Mouse (Mus musculus): ENCODE data around the gene Ctnna3. TPM values are rescaled to one million over a fixed set of nuclear protein-coding genes. Genes with fewer than 3 reads are reported as not detected.
"Not testable (repeated sequence)": the region's sequence is repeated elsewhere in the genome, so short reads cannot be mapped to it uniquely, and the experiment has no call there.

The Ctnna3 gene
- 0.21 and 0.55 TPM in 2 replicates for polyA plus RNA-seq (2014; fragmentation: Nextera tagmentation; extraction: Ambion mirVana)

GRCm38 (mm10) chr10:63429785-63430305 lies at the start of gene Ctnna3:
TSS of gene Ctnna3 (plus strand) at chr10:63430098.
- Histone ChIP-seq H3K27ac (ENCODE audit: low read depth, low read length) (peak within 1 kb of the TSS; percentile 73), H3K36me3 (ENCODE audit: control insufficient read depth, insufficient read depth, low read length) (no peaks in the 10 kb centered on the region), H3K4me2 (replicated peaks; ENCODE audit: low read depth, low read length) (peak within 1 kb of the TSS; percentile 71), H3K9me3 (ENCODE audit: control insufficient read depth, low read length) (no peaks in the 10 kb centered on the region), H3K27me3 (ENCODE audit: control insufficient read depth, insufficient read depth, low read length) (no peaks in the 10 kb centered on the region), H3K4me3 (ENCODE audit: low read length) (peak within 1 kb of the TSS; percentile 72), H3K4me1 (ENCODE audit: control insufficient read depth, insufficient read depth, low read length) (no peaks in the 10 kb centered on the region), H3K9ac (ENCODE audit: low read depth, low read length) (peak within 1 kb of the TSS; percentile 75)
- ATAC-seq (ENCODE audit: low FRiP score, low TSS enrichment) = peak; percentile 96
- WGBS = under 1% methylated on average over 52 of the region's 55 CpGs

GRCm38 (mm10) chr10:63381498-63382280 lies 48.2 kb upstream of the Ctnna3 start, which contains the start of gene Sirt1:
TSS of gene Sirt1 (minus strand) at chr10:63381704.
- no peak within 1 kb of the TSS for H3K27ac ChIP-seq (ENCODE audit: low read depth, low read length)
- 4% methylated on average over 24 of the region's 24 CpGs for WGBS

GRCm38 (mm10) chr10:63382372-63383279 lies 47.3 kb upstream of the Ctnna3 start, which contains the start of gene Dnajc12:
TSS of gene Dnajc12 (plus strand) at chr10:63382443.
- H3K9me3 ChIP-seq (ENCODE audit: control insufficient read depth, low read length) = no peaks in the 10 kb centered on the region
- peak within 1 kb of the TSS; percentile 72 for H3K9ac ChIP-seq (ENCODE audit: low read depth, low read length)
- ATAC-seq (ENCODE audit: low FRiP score, low TSS enrichment) = peak; percentile 95
- H3K36me3 ChIP-seq (ENCODE audit: control insufficient read depth, insufficient read depth, low read length) = no peaks in the 10 kb centered on the region
- H3K4me2 ChIP-seq (replicated peaks; ENCODE audit: low read depth, low read length) = peak within 1 kb of the TSS; percentile 88
- H3K4me3 ChIP-seq (ENCODE audit: low read length) = peak within 1 kb of the TSS; percentile 61
- no peaks in the 10 kb centered on the region for H3K4me1 ChIP-seq (ENCODE audit: control insufficient read depth, insufficient read depth, low read length)
- no peaks in the 10 kb centered on the region for H3K27me3 ChIP-seq (ENCODE audit: control insufficient read depth, insufficient read depth, low read length)
- WGBS = under 1% methylated on average over 28 of the region's 28 CpGs
- H3K27ac ChIP-seq (ENCODE audit: low read depth, low read length) = no peak within 1 kb of the TSS

More at GRCm38 (mm10) chr10:63381498-63382280, 48.2 kb upstream of the Ctnna3 start, which contains the start of gene Sirt1:
- Histone ChIP-seq H3K9ac (ENCODE audit: low read depth, low read length) (peak within 1 kb of the TSS; percentile 72), H3K36me3 (ENCODE audit: control insufficient read depth, insufficient read depth, low read length) (no peaks in the 10 kb centered on the region), H3K4me2 (replicated peaks; ENCODE audit: low read depth, low read length) (peak within 1 kb of the TSS; percentile 88), H3K9me3 (ENCODE audit: control insufficient read depth, low read length) (no peaks in the 10 kb centered on the region), H3K4me1 (ENCODE audit: control insufficient read depth, insufficient read depth, low read length) (no peaks in the 10 kb centered on the region), H3K27me3 (ENCODE audit: control insufficient read depth, insufficient read depth, low read length) (no peaks in the 10 kb centered on the region), H3K4me3 (ENCODE audit: low read length) (peak within 1 kb of the TSS; percentile 61)
- ATAC-seq (ENCODE audit: low FRiP score, low TSS enrichment) = no peak

GRCm38 (mm10) chr10:63385897-63386296 lies 44.0 kb upstream of the Ctnna3 start:
- H3K4me1 ChIP-seq (ENCODE audit: control insufficient read depth, insufficient read depth, low read length); H3K36me3 ChIP-seq (ENCODE audit: control insufficient read depth, insufficient read depth, low read length); H3K27me3 ChIP-seq (ENCODE audit: control insufficient read depth, insufficient read depth, low read length); H3K27ac ChIP-seq (ENCODE audit: low read depth, low read length); H3K9ac ChIP-seq (ENCODE audit: low read depth, low read length); ATAC-seq (ENCODE audit: low FRiP score, low TSS enrichment); H3K9me3 ChIP-seq (ENCODE audit: control insufficient read depth, low read length): not testable (repeated sequence)
- Histone ChIP-seq H3K4me3 (ENCODE audit: low read length) (peak overlapping the region; percentile 55), H3K4me2 (replicated peaks; ENCODE audit: low read depth, low read length) (peak overlapping the region; percentile 53)
- 24% methylated on average over 5 of the region's 5 CpGs for WGBS

- Histone ChIP-seq H3K27ac (ENCODE audit: low read depth, low read length) (no peak overlapping the region), H3K4me3 (ENCODE audit: low read length) (peak overlapping the region; percentile 55)
- ATAC-seq (ENCODE audit: low FRiP score, low TSS enrichment) = peak; percentile 74
These were observed 43.5 kb upstream of the Ctnna3 start for GRCm38 (mm10) chr10:63386444-63386843.

GRCm38 (mm10) chr10:63386991-63387390 lies 42.9 kb upstream of the Ctnna3 start:
- Histone ChIP-seq H3K36me3 (ENCODE audit: control insufficient read depth, insufficient read depth, low read length) (no peaks in the 10 kb centered on the region), H3K4me2 (replicated peaks; ENCODE audit: low read depth, low read length) (peak overlapping the region; percentile 53), H3K9ac (ENCODE audit: low read depth, low read length) (peak overlapping the region; percentile 49; the same call in 1 of the 2 replicates), H3K4me3 (ENCODE audit: low read length) (peak overlapping the region; percentile 55), H3K4me1 (ENCODE audit: control insufficient read depth, insufficient read depth, low read length) (no peaks in the 10 kb centered on the region), H3K9me3 (ENCODE audit: control insufficient read depth, low read length) (no peaks in the 10 kb centered on the region), H3K27me3 (ENCODE audit: control insufficient read depth, insufficient read depth, low read length) (no peaks in the 10 kb centered on the region), H3K27ac (ENCODE audit: low read depth, low read length) (no peak overlapping the region)
- WGBS = 3% methylated on average over 10 of the region's 10 CpGs
- no peak for ATAC-seq (ENCODE audit: low FRiP score, low TSS enrichment)

More at GRCm38 (mm10) chr10:63386444-63386843, 43.5 kb upstream of the Ctnna3 start:
- Histone ChIP-seq H3K36me3 (ENCODE audit: control insufficient read depth, insufficient read depth, low read length) (no peaks in the 10 kb centered on the region), H3K4me2 (replicated peaks; ENCODE audit: low read depth, low read length) (peak overlapping the region; percentile 53), H3K9ac (ENCODE audit: low read depth, low read length) (peak overlapping the region; percentile 49), H3K4me1 (ENCODE audit: control insufficient read depth, insufficient read depth, low read length) (no peaks in the 10 kb centered on the region), H3K9me3 (ENCODE audit: control insufficient read depth, low read length) (no peaks in the 10 kb centered on the region), H3K27me3 (ENCODE audit: control insufficient read depth, insufficient read depth, low read length) (no peaks in the 10 kb centered on the region)
- WGBS = under 1% methylated on average over 19 of the region's 19 CpGs

- Histone ChIP-seq H3K27me3 (ENCODE audit: control insufficient read depth, insufficient read depth, low read length) (no peaks in the 10 kb centered on the region), H3K27ac (ENCODE audit: low read depth, low read length) (no peak overlapping the region), H3K4me2 (replicated peaks; ENCODE audit: low read depth, low read length) (no peak overlapping the region), H3K4me3 (ENCODE audit: low read length) (no peak overlapping the region), H3K9me3 (ENCODE audit: control insufficient read depth, low read length) (no peaks in the 10 kb centered on the region), H3K4me1 (ENCODE audit: control insufficient read depth, insufficient read depth, low read length) (no peaks in the 10 kb centered on the region), H3K9ac (ENCODE audit: low read depth, low read length) (no peak overlapping the region), H3K36me3 (ENCODE audit: control insufficient read depth, insufficient read depth, low read length) (no peaks in the 10 kb centered on the region)
- WGBS = 49% methylated on average over 4 of the region's 4 CpGs
- no peak for ATAC-seq (ENCODE audit: low FRiP score, low TSS enrichment)
These were observed 41.0 kb upstream of the Ctnna3 start for GRCm38 (mm10) chr10:63388948-63389347.

- WGBS = 91% methylated on average over 10 of the region's 10 CpGs
These were observed 32.9 kb upstream of the Ctnna3 start for GRCm38 (mm10) chr10:63396963-63397362.

More at GRCm38 (mm10) chr10:63396963-63397362, 32.9 kb upstream of the Ctnna3 start:
- H3K27me3 ChIP-seq (ENCODE audit: control insufficient read depth, insufficient read depth, low read length) = no peaks in the 10 kb centered on the region
- H3K36me3 ChIP-seq (ENCODE audit: control insufficient read depth, insufficient read depth, low read length) = no peaks in the 10 kb centered on the region
- H3K9ac ChIP-seq (ENCODE audit: low read depth, low read length) = no peak overlapping the region
- no peaks in the 10 kb centered on the region for H3K4me1 ChIP-seq (ENCODE audit: control insufficient read depth, insufficient read depth, low read length)
- H3K9me3 ChIP-seq (ENCODE audit: control insufficient read depth, low read length) = no peaks in the 10 kb centered on the region
- no peak for ATAC-seq (ENCODE audit: low FRiP score, low TSS enrichment)
- no peak overlapping the region for H3K4me3 ChIP-seq (ENCODE audit: low read length)
- H3K27ac ChIP-seq (ENCODE audit: low read depth, low read length) = no peak overlapping the region
- no peak overlapping the region for H3K4me2 ChIP-seq (replicated peaks; ENCODE audit: low read depth, low read length)
